Mouse (Mus musculus) liver, embryonic 16.5 days (tissue): ENCODE measurements around the gene Olfr429. TPM values are rescaled to one million over a fixed set of nuclear protein-coding genes. Genes with fewer than 3 reads are reported as not detected.

ENCODE experiments used
- ATAC-seq: fragments of 200-750 bp; cut with Nextera tagmentation; 2 replicates; pipeline ENCODE4 v1.8.0; 2017; ENCODE audit warnings: low read depth, mild to moderate bottlenecking, moderate number of reproducible peaks, moderate library complexity
- H3K27ac ChIP-seq: fragments of 300-500 bp; sonication (generic); 2 replicates; pipeline ENCODE4 v1.5.1; 2014; ENCODE audit warnings: mild to moderate bottlenecking, low read length
- H3K27me3 ChIP-seq: fragments of 300-500 bp; sonication (generic); 2 replicates; pipeline ENCODE4 v1.6.1; 2014; ENCODE audit warnings: low read depth, low read length, mixed read lengths; ENCODE audit not compliant: control insufficient read depth, insufficient read depth
- H3K36me3 ChIP-seq: fragments of 300-500 bp; sonication (generic); 2 replicates; pipeline ENCODE4 v1.6.1; 2014; ENCODE audit warnings: mild to moderate bottlenecking; ENCODE audit not compliant: control insufficient read depth, insufficient read depth
- H3K4me1 ChIP-seq: fragments of 300-500 bp; sonication (generic); 2 replicates; pipeline ENCODE4 v1.6.1; 2014; ENCODE audit warnings: low read depth, low read length, mixed read lengths; ENCODE audit not compliant: control insufficient read depth
- H3K4me2 ChIP-seq: fragments of 300-500 bp; sonication (generic); 2 replicates; pipeline ENCODE4 v1.6.1; 2014; ENCODE audit warnings: low read depth, low read length, mixed read lengths
- H3K4me3 ChIP-seq: fragments of 300-500 bp; sonication (generic); 2 replicates; pipeline ENCODE4 v1.5.1; 2014; ENCODE audit warnings: low read depth, mild to moderate bottlenecking, low read length
- H3K9ac ChIP-seq: fragments of 300-500 bp; sonication (generic); 2 replicates; pipeline ENCODE4 v1.6.1; 2014; ENCODE audit warnings: low read depth, low read length
- H3K9me3 ChIP-seq: fragments of 300-500 bp; sonication (generic); replicated peaks from 2 replicates; pipeline ENCODE4 v1.6.1; 2016; ENCODE audit warnings: low read length; ENCODE audit not compliant: control insufficient read depth
- WGBS: fragments of 180-500 bp; shearing (Covaris S2); extraction: QIAGEN DNeasy Blood & Tissue Kit; methylation state at CpG from one replicate; pipeline ENCODE4 v1.1.7; 2014; ENCODE audit not compliant: insufficient replicate concordance; 5-methylcytosine and 5-hydroxymethylcytosine counted together
- polyA plus RNA-seq: library from polyadenylated mRNA; unstranded; fragments of >200 nt; fragmentation: Nextera tagmentation; extraction: Ambion mirVana; gene quantifications from 2 replicates; pipeline ENCODE4 v1.2.1, GENCODE M21; 2015

Olfr429 gene
- polyA plus RNA-seq, 1 experiment from 2014 or later: not detected

GRCm38 (mm10) chr1:174131217-174131616 lies 47.1 kb downstream of the Olfr429 start, which contains the start of gene Olfr424:
TSS of gene Olfr424 (plus strand) at chr1:174131517.
- no peak for ATAC-seq
- no peaks in the 10 kb centered on the region for H3K36me3 ChIP-seq
- H3K27ac ChIP-seq: no peak within 1 kb of the TSS
- WGBS: 64% methylated on average over 3 of the region's 3 CpGs
- no peak within 1 kb of the TSS for H3K4me2 ChIP-seq
- H3K4me3 ChIP-seq: no peak within 1 kb of the TSS
- no peaks in the 10 kb centered on the region for H3K4me1 ChIP-seq
- H3K9me3 ChIP-seq: no peaks in the 10 kb centered on the region
- no peak within 1 kb of the TSS for H3K9ac ChIP-seq
- H3K27me3 ChIP-seq: no peaks in the 10 kb centered on the region

GRCm38 (mm10) chr1:174131999-174132398 lies 47.9 kb downstream of the Olfr429 start:
- Histone ChIP-seq H3K9me3 (no peaks in the 10 kb centered on the region), H3K9ac (no peak overlapping the region), H3K4me3 (no peak overlapping the region), H3K27me3 (no peaks in the 10 kb centered on the region), H3K27ac (no peak overlapping the region), H3K4me1 (no peaks in the 10 kb centered on the region), H3K4me2 (no peak overlapping the region), H3K36me3 (no peaks in the 10 kb centered on the region)
- no peak for ATAC-seq
- 64% methylated on average over 3 of the region's 3 CpGs for WGBS

Other genes starting within 250 kb of the Olfr429 start
- gene Ifi211, start 171.3 kb upstream of the Olfr429 start, polyA plus RNA-seq: 1.4 and 2.6 TPM in 2 replicates
- gene Mndal, start 141.8 kb upstream of the Olfr429 start, polyA plus RNA-seq: 3.8 and 4.4 TPM in 2 replicates
- gene Ifi203, start 141.7 kb upstream of the Olfr429 start, polyA plus RNA-seq: 2.3 and 2.4 TPM in 2 replicates
- gene Ifi202b, start 101.6 kb upstream of the Olfr429 start, polyA plus RNA-seq: not detected in 2 replicates
- gene Ifi205, start 52.5 kb upstream of the Olfr429 start, polyA plus RNA-seq: 0.60 and 1.1 TPM in 2 replicates
- gene Olfr433, start 43.6 kb upstream of the Olfr429 start, polyA plus RNA-seq: 0.09 and 0.12 TPM in 2 replicates
- not detected in 2 replicates for gene Olfr432, start 35.1 kb upstream of the Olfr429 start, polyA plus RNA-seq
- not detected in 2 replicates for gene Olfr430, start 17.7 kb upstream of the Olfr429 start, polyA plus RNA-seq
- not detected in 2 replicates for gene Olfr427, start 12.6 kb downstream of the Olfr429 start, polyA plus RNA-seq
- gene Olfr231, start 36.8 kb downstream of the Olfr429 start, polyA plus RNA-seq: not detected in 2 replicates
- not detected in 2 replicates for gene Olfr424, start 47.2 kb downstream of the Olfr429 start, polyA plus RNA-seq
- gene Olfr420, start 71.3 kb downstream of the Olfr429 start, polyA plus RNA-seq: 0.97 and 1.1 TPM in 2 replicates
- gene Spta1, start 88.4 kb downstream of the Olfr429 start, polyA plus RNA-seq: 35.2 and 38.2 TPM in 2 replicates
- gene Olfr419, start 167.7 kb downstream of the Olfr429 start, polyA plus RNA-seq: 0.11 and 0.13 TPM in 2 replicates
- gene Mptx1, start 246.2 kb downstream of the Olfr429 start, polyA plus RNA-seq: not detected in 2 replicates